Mouse (Mus musculus) hindbrain, embryonic 10.5 days (tissue): Measurements from ENCODE around the gene Scyl2. TPM values are rescaled to one million over a fixed set of nuclear protein-coding genes. Genes with fewer than 3 reads are reported as not detected.
A peak's percentile ranks its signal among the peaks of the same experiment; 100 is the strongest.
"Not testable (repeated sequence)": the region's sequence is repeated elsewhere in the genome, so short reads cannot be mapped to it uniquely, and the experiment has no call there.

Experiments
- DNase-seq: peaks from one replicate; pipeline ENCODE4 v3.0.0-alpha.2; 2017; ENCODE audit warnings: low spot score
- H3K27ac ChIP-seq: fragments of 300-500 bp; sonication (generic); 2 replicates; pipeline ENCODE4 v1.5.1; 2016; ENCODE audit warnings: mild to moderate bottlenecking, moderate library complexity
- H3K27me3 ChIP-seq: fragments of 300-500 bp; sonication (generic); 2 replicates; pipeline ENCODE4 v1.6.1; 2016; ENCODE audit warnings: mild to moderate bottlenecking; ENCODE audit not compliant: poor library complexity, insufficient read depth, severe bottlenecking
- H3K36me3 ChIP-seq: fragments of 300-500 bp; sonication (generic); 2 replicates; pipeline ENCODE4 v1.6.1; 2016; ENCODE audit warnings: mild to moderate bottlenecking, moderate library complexity
- H3K4me1 ChIP-seq: fragments of 300-500 bp; sonication (generic); replicated peaks from 2 replicates; pipeline ENCODE4 v1.6.1; 2016; ENCODE audit warnings: mild to moderate bottlenecking
- H3K4me3 ChIP-seq: fragments of 300-500 bp; sonication (generic); 2 replicates; pipeline ENCODE4 v1.5.1; 2016; ENCODE audit warnings: mild to moderate bottlenecking, moderate library complexity
- H3K9me3 ChIP-seq: fragments of 300-500 bp; sonication (generic); 2 replicates; pipeline ENCODE4 v1.6.1; 2016; ENCODE audit warnings: mild to moderate bottlenecking, moderate library complexity
- WGBS: fragments of 180-500 bp; shearing (Covaris S2); methylation state at CpG from one replicate; pipeline ENCODE4 v1.1.7; 2016; 5-methylcytosine and 5-hydroxymethylcytosine counted together
- polyA plus RNA-seq: library from polyadenylated mRNA; unstranded; fragments of >200 nt; fragmentation: Nextera tagmentation; extraction: Ambion mirVana; gene quantifications from 2 replicates; pipeline ENCODE4 v1.2.1, GENCODE M21; 2016

Gene Scyl2
- polyA plus RNA-seq, 1 experiment from 2014 or later = 8.3 TPM

DNA sequence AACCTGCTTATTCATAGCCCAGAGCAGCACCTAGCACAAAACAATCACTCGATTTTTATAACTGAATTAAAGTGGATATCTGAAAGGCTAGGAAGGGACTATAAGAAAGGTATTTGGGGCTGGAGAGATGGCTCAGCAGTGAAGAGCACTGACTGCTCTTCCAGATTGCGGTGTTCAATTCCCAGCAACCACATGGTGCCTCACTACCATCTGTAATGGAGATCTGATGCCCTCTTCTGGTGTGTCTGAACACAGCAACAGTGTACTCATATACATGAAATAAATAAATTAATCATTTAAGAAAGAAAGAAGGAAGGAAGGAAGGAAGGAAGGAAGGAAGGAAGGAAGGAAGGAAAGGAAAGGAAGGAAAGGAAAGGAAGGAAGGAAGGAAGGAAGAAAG, 10.2 kb upstream of the Scyl2 start:
- not testable (repeated sequence) for H3K4me3 ChIP-seq, DNase-seq, H3K9me3 ChIP-seq, H3K27me3 ChIP-seq, H3K27ac ChIP-seq, H3K4me1 ChIP-seq, H3K36me3 ChIP-seq
- 72% methylated on average over 2 of the region's 2 CpGs for WGBS

DNA sequence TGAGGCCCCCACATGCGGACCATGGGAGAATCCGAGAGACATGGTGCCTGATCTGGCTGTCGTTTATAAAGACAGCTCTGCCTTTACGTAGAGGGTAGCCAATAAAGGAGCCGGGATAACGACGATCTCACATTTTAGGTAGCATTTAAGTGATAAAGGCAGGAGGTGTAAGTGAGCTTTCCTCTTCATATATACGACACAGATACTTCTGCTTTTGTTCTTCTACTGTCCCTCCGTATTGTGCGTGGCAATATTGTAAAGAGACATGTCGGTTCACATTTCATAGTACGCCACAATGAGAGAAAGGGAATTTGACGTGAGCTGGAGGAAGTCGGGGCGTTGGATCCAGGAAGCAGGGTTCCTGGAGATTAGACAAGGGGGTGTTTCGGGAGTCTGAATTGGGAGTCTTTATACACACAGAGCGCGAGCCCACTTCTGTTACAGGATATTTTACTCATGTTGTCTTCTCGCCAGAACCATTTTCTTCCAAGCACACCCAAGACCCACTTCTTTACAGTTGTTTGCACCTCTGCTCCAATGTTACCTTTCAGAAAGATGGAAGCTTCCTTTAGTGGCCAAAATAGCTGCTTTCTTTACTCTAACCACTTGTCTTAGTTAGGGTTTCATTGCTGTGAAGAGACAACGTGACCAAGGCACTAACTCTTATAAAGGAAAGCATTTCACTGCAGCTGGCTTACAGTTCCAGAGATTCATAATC, 9.3 kb upstream of the Scyl2 start:
- no peak overlapping the region for H3K4me3 ChIP-seq
- H3K27ac ChIP-seq = no peak overlapping the region
- 87% methylated on average over 20 of the region's 20 CpGs for WGBS
- no peaks in the 10 kb centered on the region for H3K9me3 ChIP-seq
- no peaks in the 10 kb centered on the region for H3K36me3 ChIP-seq
- no peak for DNase-seq
- H3K27me3 ChIP-seq = no peaks in the 10 kb centered on the region
- no peaks in the 10 kb centered on the region for H3K4me1 ChIP-seq

DNA sequence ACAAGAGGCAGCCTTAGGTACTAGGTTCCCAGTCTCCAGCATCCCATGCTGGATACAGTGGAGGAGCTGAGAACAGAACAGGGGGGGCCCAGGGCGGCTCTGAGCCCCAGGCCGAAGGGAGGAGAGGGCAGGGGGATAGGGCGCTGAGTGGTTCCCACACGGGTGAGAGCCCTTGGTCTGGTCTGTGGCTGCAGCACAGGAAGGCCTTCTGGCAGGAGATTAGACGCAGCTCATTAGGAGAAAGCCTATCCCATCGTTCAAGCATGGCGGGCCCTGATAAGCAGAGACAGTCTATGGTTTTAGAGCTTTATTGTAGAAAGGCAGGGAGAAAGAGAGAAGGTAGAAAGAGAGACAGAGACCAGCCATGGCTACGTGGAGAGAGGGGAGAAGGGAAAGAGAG, 3.9 kb upstream of the Scyl2 start:
- Histone ChIP-seq H3K27ac (no peak overlapping the region), H3K4me1 (peaks cover 15% of the 10 kb centered on the region), H3K9me3 (no peaks in the 10 kb centered on the region), H3K36me3 (no peaks in the 10 kb centered on the region), H3K4me3 (no peak overlapping the region), H3K27me3 (no peaks in the 10 kb centered on the region)
- no peak for DNase-seq
- 69% methylated on average over 8 of the region's 8 CpGs for WGBS

DNA sequence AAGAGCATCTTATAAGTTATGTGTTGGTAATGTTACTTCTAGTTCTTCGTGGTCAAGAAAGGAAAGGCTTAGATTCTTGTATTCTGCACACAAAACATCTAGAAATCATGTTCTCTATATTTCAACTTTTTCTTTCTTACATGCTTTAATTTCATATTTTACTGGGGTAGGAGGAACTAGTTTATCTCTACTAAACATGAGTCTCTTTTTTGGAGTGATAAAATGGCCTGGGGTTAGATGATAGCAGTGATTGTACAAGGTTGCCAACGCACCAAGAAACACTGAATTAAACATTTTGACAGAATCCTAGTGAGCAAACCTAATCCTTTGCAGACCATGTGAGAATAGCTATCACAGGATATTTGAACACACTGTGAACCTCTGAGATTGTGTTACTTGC, 1.4 kb upstream of the Scyl2 start:
- WGBS = 81% methylated on average over 2 of the region's 2 CpGs
- Histone ChIP-seq H3K4me3 (no peak overlapping the region), H3K27me3 (no peaks in the 10 kb centered on the region)

DNA sequence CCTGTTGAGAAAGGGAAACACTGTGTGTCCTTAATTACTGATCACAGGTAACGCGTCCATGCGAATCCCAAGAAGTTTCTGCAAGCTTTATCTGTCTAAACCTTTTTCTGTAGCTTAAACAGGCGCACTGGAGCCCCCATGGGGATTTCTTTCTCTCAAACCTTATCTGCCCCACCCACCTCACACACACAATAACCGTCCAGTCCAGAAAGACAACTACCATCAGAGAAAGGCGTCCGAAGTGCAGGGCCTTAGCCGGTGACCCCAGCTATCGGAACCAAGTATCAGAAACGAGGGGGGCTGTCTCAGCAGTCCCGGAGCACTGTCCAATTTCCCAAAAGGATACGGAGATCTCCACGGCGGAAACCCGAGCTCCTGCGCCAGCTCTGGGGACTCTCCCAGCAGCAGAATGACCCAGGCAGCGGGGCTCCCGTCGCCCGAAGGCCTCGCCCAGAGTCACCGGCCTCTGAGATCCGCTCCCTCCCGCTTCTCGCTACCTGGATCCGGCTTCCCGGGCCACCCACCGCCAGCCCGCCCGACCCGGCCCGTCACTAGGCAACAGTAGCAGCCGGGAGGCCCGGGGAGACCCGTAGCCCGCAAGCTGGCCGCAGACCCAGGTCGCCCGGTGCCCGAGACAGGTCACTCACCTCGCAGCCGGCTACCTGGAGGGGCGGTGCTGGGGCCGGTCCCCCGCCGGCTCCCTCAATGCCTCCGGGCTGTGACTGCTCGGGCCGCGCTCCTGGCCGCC, 520 bp downstream of the Scyl2 start:
- DNase-seq = no peak
- Histone ChIP-seq H3K36me3 (peaks cover 9% of the 10 kb centered on the region; the same call in 1 of the 2 replicates), H3K27ac (peak overlapping the region; percentile 98), H3K4me1 (peaks cover 17% of the 10 kb centered on the region), H3K9me3 (no peaks in the 10 kb centered on the region), H3K4me3 (peak overlapping the region; percentile 100), H3K27me3 (no peaks in the 10 kb centered on the region)
- 2% methylated on average over 51 of the region's 51 CpGs for WGBS

More for the DNA sequence above, 1.4 kb upstream of the Scyl2 start:
- Histone ChIP-seq H3K4me1 (peaks cover 17% of the 10 kb centered on the region), H3K36me3 (peaks cover 9% of the 10 kb centered on the region; the same call in 1 of the 2 replicates), H3K27ac (no peak overlapping the region), H3K9me3 (no peaks in the 10 kb centered on the region)
- DNase-seq = no peak

DNA sequence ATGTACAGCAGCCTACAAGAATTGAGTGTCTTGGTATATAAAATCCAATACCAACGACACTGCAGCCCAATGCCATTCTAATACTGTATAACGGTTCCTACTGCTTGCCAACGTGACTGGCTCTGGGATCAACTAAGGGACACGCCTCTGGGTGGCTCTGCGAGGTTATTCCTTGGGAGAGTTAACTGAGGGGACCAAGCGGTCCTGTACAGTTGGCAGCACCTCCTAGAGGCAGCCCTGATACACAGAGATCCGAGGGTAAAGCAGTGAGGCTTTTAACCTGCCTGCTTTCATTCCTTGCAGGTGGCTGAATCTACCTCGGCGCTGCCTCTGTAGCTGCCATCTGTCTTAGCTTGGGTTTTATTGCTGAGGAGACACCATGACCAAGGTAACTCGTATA, 3.1 kb downstream of the Scyl2 start:
- peaks cover 9% of the 10 kb centered on the region; the same call in 1 of the 2 replicates for H3K36me3 ChIP-seq
- H3K4me1 ChIP-seq = peaks cover 17% of the 10 kb centered on the region
- no peaks in the 10 kb centered on the region for H3K27me3 ChIP-seq
- WGBS = 77% methylated on average over 10 of the region's 10 CpGs
- H3K4me3 ChIP-seq = no peak overlapping the region
- no peaks in the 10 kb centered on the region for H3K9me3 ChIP-seq
- no peak overlapping the region for H3K27ac ChIP-seq
- no peak for DNase-seq

DNA sequence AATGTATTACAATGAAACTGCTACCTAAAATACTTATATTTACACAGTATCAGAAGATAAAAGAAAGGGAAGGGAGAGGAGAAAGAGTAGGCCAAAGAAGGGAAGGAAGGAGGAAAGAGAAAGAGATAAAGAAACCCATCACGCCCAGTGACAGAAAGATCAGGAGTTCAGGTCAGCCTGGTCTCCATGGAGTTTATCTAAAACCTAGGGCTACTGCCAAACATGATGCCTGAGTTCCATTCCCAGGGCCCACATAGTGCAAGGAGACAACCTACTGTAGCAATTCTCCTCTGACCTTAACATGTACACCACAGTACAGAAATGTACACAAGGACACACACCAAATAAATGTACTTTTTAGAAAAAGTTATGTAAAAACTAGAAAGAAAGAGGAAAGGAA, 3.9 kb downstream of the Scyl2 start:
- 95% methylated on average over 1 of the region's 1 CpGs for WGBS
- no peak for DNase-seq
- Histone ChIP-seq H3K9me3 (no peaks in the 10 kb centered on the region), H3K36me3 (peaks cover 14% of the 10 kb centered on the region; the same call in 1 of the 2 replicates), H3K4me3 (no peak overlapping the region), H3K27me3 (no peaks in the 10 kb centered on the region), H3K4me1 (peaks cover 17% of the 10 kb centered on the region), H3K27ac (no peak overlapping the region)

DNA sequence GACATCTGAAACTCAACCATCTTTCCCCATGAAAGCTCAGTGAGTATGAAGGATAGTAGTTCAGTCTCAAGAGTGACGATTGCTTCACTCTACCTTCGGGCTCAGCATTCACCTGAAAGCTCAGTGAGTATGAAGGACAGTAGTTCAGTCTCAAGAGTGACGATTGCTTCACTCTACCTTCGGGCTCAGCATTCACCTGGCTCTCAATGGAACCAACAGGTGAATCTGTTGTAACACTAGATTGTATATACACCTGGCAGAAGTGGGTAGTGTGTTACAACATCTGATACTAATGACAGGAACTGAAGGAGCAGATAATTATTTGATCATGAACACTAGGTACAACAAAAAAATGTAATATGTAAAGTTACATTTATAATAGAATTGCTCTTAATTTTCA, 4.4 kb downstream of the Scyl2 start:
- H3K27me3 ChIP-seq = no peaks in the 10 kb centered on the region
- no peak overlapping the region for H3K4me3 ChIP-seq
- no peak overlapping the region for H3K27ac ChIP-seq
- peaks cover 15% of the 10 kb centered on the region for H3K4me1 ChIP-seq
- WGBS = 95% methylated on average over 4 of the region's 4 CpGs
- DNase-seq = no peak
- no peaks in the 10 kb centered on the region for H3K9me3 ChIP-seq
- peaks cover 14% of the 10 kb centered on the region; the same call in 1 of the 2 replicates for H3K36me3 ChIP-seq

DNA sequence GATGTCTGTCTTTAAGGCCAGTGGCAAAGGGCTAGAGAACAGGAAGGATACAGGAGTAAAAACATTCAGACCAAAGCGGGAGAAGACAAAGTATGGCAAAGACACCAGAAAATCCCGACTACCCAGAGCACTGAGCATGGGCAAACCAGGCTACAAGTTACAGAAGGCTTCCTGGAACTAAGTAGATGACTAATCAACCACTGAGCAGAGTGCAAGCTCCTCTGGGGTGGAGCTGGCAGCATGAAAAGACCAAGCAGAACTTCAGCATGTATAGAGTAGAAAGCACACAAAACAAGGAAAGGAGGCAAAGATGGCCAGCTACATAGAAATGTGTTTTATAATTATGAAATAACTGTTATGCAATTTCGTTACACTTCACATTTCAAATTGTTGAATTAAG, 5.6 kb downstream of the Scyl2 start:
- DNase-seq = no peak
- no peaks in the 10 kb centered on the region for H3K27me3 ChIP-seq
- H3K27ac ChIP-seq = no peak overlapping the region
- H3K36me3 ChIP-seq = peaks cover 14% of the 10 kb centered on the region; the same call in 1 of the 2 replicates
- no peak overlapping the region for H3K4me3 ChIP-seq
- peaks cover 8% of the 10 kb centered on the region for H3K4me1 ChIP-seq
- no peaks in the 10 kb centered on the region for H3K9me3 ChIP-seq
- WGBS = 88% methylated on average over 3 of the region's 3 CpGs

DNA sequence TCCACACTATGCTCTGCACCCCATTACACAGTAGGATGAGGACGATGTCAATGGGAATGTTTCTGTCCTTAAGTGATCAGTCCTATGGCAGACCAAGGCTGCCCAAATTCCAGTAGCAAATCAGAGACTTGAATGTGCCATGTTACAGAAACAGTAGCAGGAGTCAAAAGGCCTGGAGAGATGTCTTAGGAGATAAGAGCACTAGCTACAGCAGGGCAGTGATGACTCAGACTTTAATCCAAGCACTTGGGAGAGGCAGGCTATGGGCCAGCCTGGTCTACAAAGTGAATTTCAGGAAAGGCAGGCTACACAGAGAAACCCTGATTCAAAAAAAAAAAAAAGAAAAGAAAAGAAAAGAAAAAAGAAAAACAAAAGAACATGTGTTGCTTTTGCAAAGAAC, 6.6 kb downstream of the Scyl2 start:
- DNase-seq = no peak
- Histone ChIP-seq H3K27me3 (no peaks in the 10 kb centered on the region), H3K36me3 (peaks cover 14% of the 10 kb centered on the region; the same call in 1 of the 2 replicates), H3K9me3 (no peaks in the 10 kb centered on the region), H3K4me3 (no peak overlapping the region), H3K4me1 (no peaks in the 10 kb centered on the region; the same call in 1 of the 2 replicates), H3K27ac (no peak overlapping the region)
- WGBS = 90% methylated on average over 1 of the region's 1 CpGs

DNA sequence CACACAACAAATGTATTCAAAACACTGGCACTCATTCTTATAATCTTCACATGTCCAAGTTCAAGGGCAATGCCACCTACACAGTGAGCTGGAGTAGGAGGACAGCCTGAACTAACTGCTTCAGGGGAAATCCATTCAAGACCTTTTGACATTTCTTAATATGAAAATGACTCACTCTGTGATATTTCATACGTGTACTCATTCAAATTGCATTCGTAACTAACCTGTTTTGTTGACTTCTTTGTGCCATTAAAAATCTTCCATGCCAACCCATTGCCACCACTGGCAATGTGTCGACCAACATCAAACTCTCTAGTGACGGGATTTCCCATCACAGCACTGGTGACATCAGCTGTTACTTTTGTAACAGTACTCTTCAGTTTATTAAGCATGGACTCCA, 8.0 kb downstream of the Scyl2 start:
- Histone ChIP-seq H3K27me3 (no peaks in the 10 kb centered on the region), H3K4me1 (no peaks in the 10 kb centered on the region), H3K36me3 (peaks cover 7% of the 10 kb centered on the region; the same call in 1 of the 2 replicates), H3K27ac (no peak overlapping the region), H3K4me3 (no peak overlapping the region), H3K9me3 (no peaks in the 10 kb centered on the region)
- WGBS = 91% methylated on average over 4 of the region's 4 CpGs
- no peak for DNase-seq

DNA sequence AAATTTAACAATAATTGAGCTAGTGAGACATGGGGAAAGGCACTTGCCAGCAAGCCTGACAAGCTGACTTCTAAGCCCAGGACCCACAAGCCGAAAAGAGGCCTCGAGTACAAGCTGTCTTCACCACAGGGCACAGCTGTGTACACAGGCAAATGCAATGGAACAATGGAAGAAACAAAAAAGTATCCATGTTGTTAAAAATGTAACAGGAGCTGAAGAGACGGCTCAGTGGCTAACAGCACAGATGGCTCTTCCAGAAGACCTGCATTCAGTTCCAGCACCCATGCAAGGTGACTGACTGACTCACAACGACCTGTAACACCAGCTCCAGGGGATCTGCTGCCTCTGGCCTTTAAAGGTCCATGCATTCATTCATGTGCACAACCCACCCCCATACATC, 9.5 kb downstream of the Scyl2 start:
- H3K36me3 ChIP-seq = 0 out of 2 replicates have a peak, but pooled peaks cover 9% of the 10 kb centered on the region
- H3K27me3 ChIP-seq = no peaks in the 10 kb centered on the region
- no peak overlapping the region for H3K27ac ChIP-seq
- no peak overlapping the region for H3K4me3 ChIP-seq
- no peaks in the 10 kb centered on the region for H3K9me3 ChIP-seq
- H3K4me1 ChIP-seq = no peaks in the 10 kb centered on the region
- DNase-seq = no peak
- WGBS = 67% methylated on average over 4 of the region's 4 CpGs

DNA sequence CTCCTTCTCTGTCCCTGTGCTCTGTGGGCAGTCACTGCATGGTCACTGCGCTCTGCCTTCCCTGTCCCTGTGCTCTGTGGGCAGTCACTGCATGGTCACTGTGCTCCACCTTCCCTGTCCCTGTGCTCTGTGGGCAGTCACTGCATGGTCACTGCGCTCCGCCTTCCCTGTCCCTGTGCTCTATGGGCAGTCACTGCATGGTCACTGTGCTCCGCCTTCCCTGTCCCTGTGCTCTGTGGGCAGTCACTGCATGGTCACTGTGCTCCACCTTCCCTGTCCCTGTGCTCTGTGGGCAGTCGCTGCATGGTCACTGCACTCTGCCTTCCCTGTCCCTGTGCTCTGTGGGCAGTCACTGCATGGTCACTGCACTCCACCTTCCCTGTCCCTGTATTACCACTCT, 15.7 kb downstream of the Scyl2 start:
- H3K27me3 ChIP-seq, DNase-seq, H3K9me3 ChIP-seq, H3K27ac ChIP-seq, H3K4me3 ChIP-seq, H3K4me1 ChIP-seq: not testable (repeated sequence)
- WGBS = 96% methylated on average over 5 of the region's 5 CpGs
- H3K36me3 ChIP-seq = peaks cover 17% of the 10 kb centered on the region
